Comparison of ENCODE assay signal across 27 mouse cellular contexts in genomic region chr9:23236635-23237279, GRCm38 (mm10). TPM values are rescaled to one million over a fixed set of nuclear protein-coding genes. Genes with fewer than 3 reads are reported as not detected.
DNase-seq lines count a peak whose midpoint lies in the region; ATAC-seq lines count a peak whose summit lies in the region.
"Had no signal": no experiment of that assay in that cellular context is flagged by ENCODE, and none has a peak within 500 bp of the region (broad histone marks: within the 10 kb centered on the region; RNA-seq: fewer than 3 reads in every experiment).

No protein-coding gene starts in this region.

- DNase-seq in embryo, embryonic 10 days (ENCODE audit: low spot score) = peak; percentile 30
- no peak for DNase-seq in embryo, embryonic 10.5 days (ENCODE audit: low spot score)
- DNase-seq in midbrain, embryonic 11.5 days (ENCODE audit: low spot score, missing footprints) = peak; percentile 17
- DNase-seq in midbrain, embryonic 10.5 days (ENCODE audit: low spot score) = no peak
- DNase-seq in adrenal gland, adult 2 months = no peak
- no peak for DNase-seq in cerebellum, postnatal 10 days
- DNase-seq: adrenal gland, postnatal 14 days; cerebellum, adult 8-10 months; heart, postnatal 4 days; kidney, postnatal 25 days; liver, postnatal 0 days; right cerebral cortex, postnatal 14 days; thymus, adult 2 months; thymus, postnatal 4 days had no signal

- no peak overlapping the region for H3K9ac ChIP-seq in midbrain, embryonic 11.5 days (ENCODE audit: low read length)
- no peak overlapping the region for H3K9ac ChIP-seq in midbrain, embryonic 13.5 days (replicated peaks)
- H3K9ac ChIP-seq in neural tube, embryonic 14.5 days (replicated peaks; ENCODE audit: low read depth, low read length) = no peak overlapping the region
- H3K9ac ChIP-seq: intestine, embryonic 15.5 days; limb, embryonic 12.5 days; liver, postnatal 0 days had no signal

- 81% methylated on average over 6 of the region's 6 CpGs for WGBS in midbrain, embryonic 11.5 days
- WGBS in midbrain, embryonic 10.5 days = 80% methylated on average over 6 of the region's 6 CpGs
- 50% methylated on average over 6 of the region's 6 CpGs for WGBS in midbrain, embryonic 13.5 days
- 24% methylated on average over 6 of the region's 6 CpGs for WGBS in neural tube, embryonic 14.5 days

- H3K27me3 ChIP-seq in midbrain, embryonic 11.5 days (ENCODE audit: control insufficient read depth, insufficient read depth, low read length) = no peaks in the 10 kb centered on the region
- H3K27me3 ChIP-seq in midbrain, embryonic 10.5 days (ENCODE audit: low read depth, poor library complexity, severe bottlenecking) = no peaks in the 10 kb centered on the region
- no peaks in the 10 kb centered on the region for H3K27me3 ChIP-seq in midbrain, embryonic 13.5 days
- no peaks in the 10 kb centered on the region for H3K27me3 ChIP-seq in neural tube, embryonic 14.5 days (ENCODE audit: control insufficient read depth, insufficient read depth, low read length)
- H3K27me3 ChIP-seq: intestine, embryonic 15.5 days had no signal

- no peak overlapping the region for H3K4me3 ChIP-seq in midbrain, embryonic 11.5 days (ENCODE audit: low read depth, low read length)
- H3K4me3 ChIP-seq in midbrain, embryonic 10.5 days = no peak overlapping the region
- H3K4me3 ChIP-seq in midbrain, embryonic 13.5 days (replicated peaks) = no peak overlapping the region
- no peak overlapping the region for H3K4me3 ChIP-seq in neural tube, embryonic 14.5 days (ENCODE audit: low read depth, low read length)
- H3K4me3 ChIP-seq: embryonic facial prominence, embryonic 10.5 days; forebrain, embryonic 10.5 days; heart, embryonic 10.5 days; intestine, embryonic 15.5 days; layer of hippocampus, adult 2 months; limb, embryonic 12.5 days had no signal

- peak; percentile 57; the same call in 1 of the 2 replicates for ATAC-seq in midbrain, embryonic 11.5 days (ENCODE audit: low FRiP score)
- peak; percentile 75; the same call in 1 of the 2 replicates for ATAC-seq in midbrain, embryonic 13.5 days
- ATAC-seq in neural tube, embryonic 14.5 days (ENCODE audit: low read depth) = peak; percentile 70; the same call in 1 of the 2 replicates
- ATAC-seq: activated CD4-positive, CD25-positive, alpha-beta regulatory T cell, adult 4 months; intestine, embryonic 15.5 days; liver, postnatal 0 days; lung, postnatal 0 days had no signal

- no peak overlapping the region for H3K27ac ChIP-seq in midbrain, embryonic 11.5 days (ENCODE audit: low read depth, low read length)
- no peak overlapping the region for H3K27ac ChIP-seq in midbrain, embryonic 10.5 days (replicated peaks)
- no peak overlapping the region for H3K27ac ChIP-seq in midbrain, embryonic 13.5 days
- H3K27ac ChIP-seq in neural tube, embryonic 14.5 days (ENCODE audit: low read depth, low read length) = no peak overlapping the region
- H3K27ac ChIP-seq: embryonic facial prominence, embryonic 10.5 days; forebrain, embryonic 10.5 days; heart, embryonic 10.5 days; intestine, embryonic 15.5 days; layer of hippocampus, adult 2 months; limb, embryonic 12.5 days; macrophage; stomach, postnatal 0 days had no signal

- H3K9me3 ChIP-seq in midbrain, embryonic 11.5 days (ENCODE audit: control insufficient read depth, low read length) = no peaks in the 10 kb centered on the region
- no peaks in the 10 kb centered on the region for H3K9me3 ChIP-seq in midbrain, embryonic 10.5 days (replicated peaks)
- no peaks in the 10 kb centered on the region for H3K9me3 ChIP-seq in midbrain, embryonic 13.5 days
- H3K9me3 ChIP-seq in neural tube, embryonic 14.5 days (ENCODE audit: control insufficient read depth, low read length) = no peaks in the 10 kb centered on the region
- H3K9me3 ChIP-seq: embryonic facial prominence, embryonic 10.5 days; forebrain, embryonic 10.5 days; heart, embryonic 10.5 days; intestine, embryonic 15.5 days; limb, embryonic 12.5 days had no signal

- H3K4me1 ChIP-seq in midbrain, embryonic 11.5 days (ENCODE audit: control insufficient read depth, insufficient read depth, low read length) = no peaks in the 10 kb centered on the region
- no peaks in the 10 kb centered on the region for H3K4me1 ChIP-seq in midbrain, embryonic 10.5 days
- 0 out of 2 replicates have a peak, but pooled peaks cover 12% of the 10 kb centered on the region for H3K4me1 ChIP-seq in midbrain, embryonic 13.5 days (replicated peaks)
- H3K4me1 ChIP-seq in neural tube, embryonic 14.5 days (ENCODE audit: control insufficient read depth, insufficient read depth, low read length) = peaks cover 6% of the 10 kb centered on the region; the same call in 1 of the 2 replicates
- H3K4me1 ChIP-seq: forebrain, embryonic 10.5 days; intestine, embryonic 15.5 days had no signal

- no peaks in the 10 kb centered on the region for H3K36me3 ChIP-seq in midbrain, embryonic 11.5 days (ENCODE audit: control insufficient read depth, insufficient read depth, low read length)
- no peaks in the 10 kb centered on the region for H3K36me3 ChIP-seq in midbrain, embryonic 10.5 days
- H3K36me3 ChIP-seq in midbrain, embryonic 13.5 days = no peaks in the 10 kb centered on the region
- H3K36me3 ChIP-seq in neural tube, embryonic 14.5 days (ENCODE audit: control insufficient read depth, insufficient read depth, low read length) = no peaks in the 10 kb centered on the region
- H3K36me3 ChIP-seq: embryonic facial prominence, embryonic 10.5 days; forebrain, embryonic 10.5 days; heart, embryonic 10.5 days; intestine, embryonic 15.5 days; limb, embryonic 12.5 days had no signal

- H3K4me2 ChIP-seq in midbrain, embryonic 11.5 days = no peak overlapping the region
- H3K4me2 ChIP-seq in midbrain, embryonic 13.5 days (replicated peaks) = no peak overlapping the region
- H3K4me2 ChIP-seq in neural tube, embryonic 14.5 days (ENCODE audit: low read depth, low read length) = no peak overlapping the region
- H3K4me2 ChIP-seq: intestine, embryonic 15.5 days; limb, embryonic 12.5 days; liver, embryonic 11.5 days had no signal

RNA-seq across cellular contexts. Expression of gene Bmper, which starts 13.9 kb away (rescaled TPM):
- 1.4 and 2.7 TPM in 2 replicates for polyA plus RNA-seq in midbrain, embryonic 11.5 days (2014; fragmentation: Nextera tagmentation; extraction: Ambion mirVana)
- polyA plus RNA-seq in midbrain, embryonic 10.5 days (2016; fragmentation: Nextera tagmentation; extraction: Ambion mirVana) = 0.72 and 1.6 TPM in 2 replicates
- 3.8 and 4.8 TPM in 2 replicates for polyA plus RNA-seq in midbrain, embryonic 13.5 days (2015; fragmentation: Nextera tagmentation; extraction: Ambion mirVana)
- 10.4 and 12.4 TPM in 2 replicates for polyA plus RNA-seq in neural tube, embryonic 14.5 days (2014; fragmentation: Nextera tagmentation; extraction: Ambion mirVana)
- total RNA-seq in adrenal gland, adult 2 months (2021) = 1 to 10 TPM; 1.5 to 2.4 TPM
- 0.61 and 1.1 TPM in 2 replicates for polyA plus RNA-seq in adrenal gland, adult 2 months (2012; rRNA removed)
- polyA plus RNA-seq: activated CD4-positive, CD25-positive, alpha-beta regulatory T cell, adult 4 months; macrophage had no signal

Comparison
In these comparisons a context has a peak if more than half of its experiments do, and no peak if none do; other contexts are left out.
1. DNase-seq: peak in embryo, embryonic 10 days (single experiment) and midbrain, embryonic 11.5 days (single experiment); none in embryo, embryonic 10.5 days (single experiment), midbrain, embryonic 10.5 days (single experiment), adrenal gland, adult 2 months (single experiment) and cerebellum, postnatal 10 days (0 of 2).
2. Peak in every context shown above with its lines, with median percentiles within 50 percentile points of each other: ATAC-seq.